Mouse (Mus musculus): ENCODE results near the gene Man2a2. TPM values are rescaled to one million over a fixed set of nuclear protein-coding genes. Genes with fewer than 3 reads are reported as not detected.
A peak's percentile ranks its signal among the peaks of the same experiment; 100 is the strongest.
"Not testable (repeated sequence)": the region's sequence is repeated elsewhere in the genome, so short reads cannot be mapped to it uniquely, and the experiment has no call there.

Man2a2 gene
- total and polyA plus RNA-seq, 2 experiments from 2014 or later, result 16.6 to 70.2 TPM

- WGBS, result 95% methylated on average over 16 of the region's 16 CpGs
- Histone ChIP-seq H3K27ac (ENCODE audit: low read depth, low read length) (no peak overlapping the region), H3K36me3 (ENCODE audit: insufficient read depth, low read length) (peaks cover 53% of the 10 kb centered on the region), H3K9me3 (ENCODE audit: low read length) (no peaks in the 10 kb centered on the region), H3K9ac (replicated peaks; ENCODE audit: low read length, poor library complexity, severe bottlenecking) (no peak overlapping the region), H3K4me3 (ENCODE audit: low read depth, low read length) (no peak overlapping the region), H3K4me1 (ENCODE audit: insufficient read depth, low read length) (peaks cover 7% of the 10 kb centered on the region), H3K27me3 (ENCODE audit: insufficient read depth, low read length) (no peaks in the 10 kb centered on the region), H3K4me2 (ENCODE audit: low read depth, low read length, poor library complexity, severe bottlenecking) (no peak overlapping the region)
- no peak for DNase-seq (ENCODE audit: low spot score)
- no peak for TF ChIP-seq CTCF (IDR thresholded peaks at IDR 0.05)
- no peak for ATAC-seq (ENCODE audit: low FRiP score)
These were observed 45.8 kb downstream of the Man2a2 start for GRCm38 (mm10) chr7:80325292-80325868.

GRCm38 (mm10) chr7:80324816-80325119 lies 46.4 kb downstream of the Man2a2 start:
- H3K36me3 ChIP-seq (ENCODE audit: insufficient read depth, low read length), result peaks cover 52% of the 10 kb centered on the region
- H3K9me3 ChIP-seq (ENCODE audit: low read length); H3K27ac ChIP-seq (ENCODE audit: low read depth, low read length); H3K4me1 ChIP-seq (ENCODE audit: insufficient read depth, low read length); DNase-seq (ENCODE audit: low spot score); H3K4me3 ChIP-seq (ENCODE audit: low read depth, low read length); H3K4me2 ChIP-seq (ENCODE audit: low read depth, low read length, poor library complexity, severe bottlenecking); H3K27me3 ChIP-seq (ENCODE audit: insufficient read depth, low read length); H3K9ac ChIP-seq (replicated peaks; ENCODE audit: low read length, poor library complexity, severe bottlenecking); ATAC-seq (ENCODE audit: low FRiP score): not testable (repeated sequence)
- 41% methylated on average over 4 of the region's 5 CpGs for WGBS

GRCm38 (mm10) chr7:80324043-80324815 lies 46.9 kb downstream of the Man2a2 start, which contains the start of gene Rccd1:
TSS of gene Rccd1 (minus strand) at chr7:80324454.
- Histone ChIP-seq H3K4me2 (ENCODE audit: low read depth, low read length, poor library complexity, severe bottlenecking) (peak within 1 kb of the TSS; percentile 74), H3K4me3 (ENCODE audit: low read depth, low read length) (peak within 1 kb of the TSS; percentile 50), H3K4me1 (ENCODE audit: insufficient read depth, low read length) (peaks cover 7% of the 10 kb centered on the region), H3K9ac (replicated peaks; ENCODE audit: low read length, poor library complexity, severe bottlenecking) (peak within 1 kb of the TSS; percentile 62), H3K27me3 (ENCODE audit: insufficient read depth, low read length) (no peaks in the 10 kb centered on the region), H3K27ac (ENCODE audit: low read depth, low read length) (peak within 1 kb of the TSS; percentile 93), H3K9me3 (ENCODE audit: low read length) (no peaks in the 10 kb centered on the region), H3K36me3 (ENCODE audit: insufficient read depth, low read length) (peaks cover 46% of the 10 kb centered on the region)
- no peak for TF ChIP-seq CTCF (IDR thresholded peaks at IDR 0.05)
- 2% methylated on average over 38 of the region's 38 CpGs for WGBS
- ATAC-seq (ENCODE audit: low FRiP score), result peak; percentile 99
- peak; percentile 99 for DNase-seq (ENCODE audit: low spot score)

GRCm38 (mm10) chr7:80323336-80323735 lies 47.8 kb downstream of the Man2a2 start:
- TF ChIP-seq CTCF (IDR thresholded peaks at IDR 0.05), result no peak
- peak overlapping the region; percentile 62 for H3K9ac ChIP-seq (replicated peaks; ENCODE audit: low read length, poor library complexity, severe bottlenecking)
- peak overlapping the region; percentile 50 for H3K4me3 ChIP-seq (ENCODE audit: low read depth, low read length)
- H3K4me1 ChIP-seq (ENCODE audit: insufficient read depth, low read length), result peaks cover 7% of the 10 kb centered on the region
- peak overlapping the region; percentile 93; the same call in 1 of the 2 replicates for H3K27ac ChIP-seq (ENCODE audit: low read depth, low read length)
- H3K36me3 ChIP-seq (ENCODE audit: insufficient read depth, low read length), result peaks cover 45% of the 10 kb centered on the region
- H3K9me3 ChIP-seq (ENCODE audit: low read length), result no peaks in the 10 kb centered on the region
- peak overlapping the region; percentile 74 for H3K4me2 ChIP-seq (ENCODE audit: low read depth, low read length, poor library complexity, severe bottlenecking)
- no peak for ATAC-seq (ENCODE audit: low FRiP score)
- DNase-seq (ENCODE audit: low spot score), result no peak
- H3K27me3 ChIP-seq (ENCODE audit: insufficient read depth, low read length), result no peaks in the 10 kb centered on the region
- WGBS, result 19% methylated on average over 8 of the region's 8 CpGs

- Histone ChIP-seq H3K27ac (ENCODE audit: low read depth, low read length) (no peak overlapping the region), H3K36me3 (ENCODE audit: insufficient read depth, low read length) (peaks cover 28% of the 10 kb centered on the region), H3K27me3 (ENCODE audit: insufficient read depth, low read length) (no peaks in the 10 kb centered on the region), H3K4me1 (ENCODE audit: insufficient read depth, low read length) (peaks cover 7% of the 10 kb centered on the region), H3K4me3 (ENCODE audit: low read depth, low read length) (no peak overlapping the region), H3K4me2 (ENCODE audit: low read depth, low read length, poor library complexity, severe bottlenecking) (no peak overlapping the region), H3K9ac (replicated peaks; ENCODE audit: low read length, poor library complexity, severe bottlenecking) (no peak overlapping the region), H3K9me3 (ENCODE audit: low read length) (no peaks in the 10 kb centered on the region)
- no peak for ATAC-seq (ENCODE audit: low FRiP score)
- WGBS, result 87% methylated on average over 19 of the region's 19 CpGs
- no peak for TF ChIP-seq CTCF (IDR thresholded peaks at IDR 0.05)
- DNase-seq (ENCODE audit: low spot score), result no peak
These were observed 51.2 kb downstream of the Man2a2 start for GRCm38 (mm10) chr7:80319846-80320496.

GRCm38 (mm10) chr7:80318670-80319069 lies 52.5 kb downstream of the Man2a2 start:
- Histone ChIP-seq H3K36me3 (ENCODE audit: insufficient read depth, low read length) (peaks cover 34% of the 10 kb centered on the region), H3K27ac (ENCODE audit: low read depth, low read length) (no peak overlapping the region)
- WGBS, result 88% methylated on average over 4 of the region's 4 CpGs

More at GRCm38 (mm10) chr7:80318670-80319069, 52.5 kb downstream of the Man2a2 start:
- ATAC-seq (ENCODE audit: low FRiP score) (no peak), DNase-seq (ENCODE audit: low spot score) (no peak)
- Histone ChIP-seq H3K4me1 (ENCODE audit: insufficient read depth, low read length) (peaks cover 7% of the 10 kb centered on the region), H3K9ac (replicated peaks; ENCODE audit: low read length, poor library complexity, severe bottlenecking) (no peak overlapping the region), H3K4me3 (ENCODE audit: low read depth, low read length) (no peak overlapping the region), H3K9me3 (ENCODE audit: low read length) (no peaks in the 10 kb centered on the region), H3K27me3 (ENCODE audit: insufficient read depth, low read length) (no peaks in the 10 kb centered on the region), H3K4me2 (ENCODE audit: low read depth, low read length, poor library complexity, severe bottlenecking) (no peak overlapping the region)
- no peak for TF ChIP-seq CTCF (IDR thresholded peaks at IDR 0.05)
